Mouse (Mus musculus) left cerebral cortex, postnatal 36 days (tissue): ENCODE data around the gene Hist1h4a. TPM values are rescaled to one million over a fixed set of nuclear protein-coding genes. Genes with fewer than 3 reads are reported as not detected.
"Not testable (repeated sequence)": the region's sequence is repeated elsewhere in the genome, so short reads cannot be mapped to it uniquely, and the experiment has no call there.

Source experiments
- DNase-seq, 2 experiments: peaks; one replicate each; pipeline ENCODE4 v3.0.0; 2021 to 2022; ENCODE audit warnings: low spot score in 2 of 2, mixed read lengths in 1 of 2
- intact Hi-C: fragments of 180-260 bp; cut with DNase I; formaldehyde crosslinking; loops from one replicate; pipeline ENCODE4 v1.15.1; 2025
- total RNA-seq, 2 experiments: library from RNA; stranded (reverse); gene quantifications; 2 replicates each; pipeline ENCODE4 v1.2.3; 2021

The Hist1h4a gene
- total RNA-seq, 2 experiments from 2014 or later, result 62.2 to 71.7 TPM

DNA sequence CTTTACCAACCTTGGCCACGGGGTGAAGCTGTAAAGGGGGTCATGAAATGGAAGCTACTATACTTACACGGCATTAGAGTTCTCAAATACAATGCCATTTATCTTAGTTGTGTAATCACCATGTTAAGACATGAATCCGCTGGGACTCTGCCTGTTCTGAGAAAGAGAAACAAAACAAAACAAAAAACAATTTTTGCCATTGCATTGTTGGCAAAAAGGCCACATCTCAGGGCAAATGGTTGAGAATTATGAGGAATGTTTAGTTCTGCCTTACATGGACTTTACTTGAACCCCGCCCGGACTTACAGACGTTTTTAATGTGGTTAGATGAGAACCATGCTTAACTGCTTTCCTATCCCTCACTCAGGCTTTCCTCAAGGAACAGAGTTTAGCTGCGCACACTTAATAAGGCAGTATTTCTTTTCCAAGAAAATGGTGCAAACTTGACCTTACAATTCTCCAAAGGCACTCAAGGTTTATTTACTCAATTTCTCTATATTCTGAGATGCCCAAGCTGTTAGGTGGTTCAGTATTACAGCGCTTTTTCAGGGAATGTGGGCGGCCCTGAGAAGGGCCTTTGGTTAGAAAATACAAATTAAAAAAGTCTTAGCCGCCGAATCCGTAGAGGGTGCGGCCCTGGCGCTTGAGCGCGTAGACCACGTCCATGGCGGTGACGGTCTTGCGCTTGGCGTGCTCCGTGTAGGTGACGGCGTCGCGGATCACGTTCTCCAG is 624 bp downstream of the Hist1h4a start:
- intact Hi-C loops, result no loop called here
- DNase-seq, result no peak

DNA sequence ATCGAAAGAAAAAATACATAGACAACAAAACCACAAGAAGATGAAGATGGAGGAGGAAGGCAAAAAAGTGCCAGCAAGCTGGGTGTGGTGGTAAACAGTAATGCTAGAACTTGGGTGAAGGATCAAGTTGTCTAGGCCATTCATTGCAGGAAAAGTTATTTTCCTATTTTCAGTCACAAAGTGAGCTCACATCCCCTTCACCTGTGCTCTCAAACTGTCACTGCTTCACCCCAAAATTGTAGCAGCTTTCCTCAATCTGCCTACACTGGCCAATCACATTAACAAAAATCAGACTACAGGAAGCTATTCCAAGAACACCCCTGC is 1.2 kb downstream of the Hist1h4a start:
- intact Hi-C loops, result loop anchor here (5.0 kb wide), 1 partner anchor 1723 kb away; the partner anchor contains the start of genes Hist1h2ah and Hist1h2bk
- DNase-seq, result no peak

DNA sequence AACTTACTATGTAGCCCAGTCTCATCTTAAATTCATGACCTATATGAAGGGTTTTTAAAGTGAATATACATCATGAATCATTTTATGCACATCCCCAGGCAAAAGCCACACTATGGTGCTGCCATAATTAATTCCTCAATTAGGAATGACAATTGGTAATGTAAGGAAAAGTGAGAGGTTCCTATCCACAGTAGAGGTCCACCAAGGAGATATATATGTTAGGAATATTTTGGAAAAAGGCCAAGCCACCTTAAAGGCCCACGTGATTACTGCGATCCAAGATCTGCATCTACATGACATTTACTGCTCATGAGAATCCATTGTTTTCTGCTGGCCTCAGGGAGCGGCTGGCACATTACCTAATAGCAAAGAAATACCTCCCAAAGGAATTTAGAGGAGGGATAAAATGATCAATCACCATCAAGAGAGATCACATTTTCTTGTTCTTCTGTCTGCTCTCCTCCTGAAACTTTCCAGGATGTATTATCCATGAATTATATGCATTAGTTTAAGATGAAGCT is 1.7 kb downstream of the Hist1h4a start:
- no peak for DNase-seq
- intact Hi-C loops, result loop anchor here (5.0 kb wide), 1 partner anchor 1722 kb away; the partner anchor contains the start of genes Hist1h2ah and Hist1h2bk

DNA sequence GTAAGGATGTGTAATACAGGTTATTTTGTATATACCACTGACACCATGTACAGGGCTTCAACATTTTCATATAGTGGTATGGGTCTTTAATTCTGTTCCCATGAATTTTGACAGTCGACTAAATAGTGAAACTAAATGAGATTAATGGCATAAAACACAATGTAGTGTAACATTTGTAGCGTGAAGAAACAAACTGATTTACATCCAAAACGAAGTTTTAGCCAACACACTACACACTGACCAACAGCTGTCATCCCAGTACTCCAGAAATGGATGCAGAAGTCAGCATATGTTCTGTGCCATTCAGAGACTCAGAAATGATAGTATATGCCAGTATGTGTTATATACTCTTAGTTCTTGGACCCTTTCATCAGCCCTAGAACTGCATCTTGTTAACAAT is 3.1 kb downstream of the Hist1h4a start:
- DNase-seq, result no peak

DNA sequence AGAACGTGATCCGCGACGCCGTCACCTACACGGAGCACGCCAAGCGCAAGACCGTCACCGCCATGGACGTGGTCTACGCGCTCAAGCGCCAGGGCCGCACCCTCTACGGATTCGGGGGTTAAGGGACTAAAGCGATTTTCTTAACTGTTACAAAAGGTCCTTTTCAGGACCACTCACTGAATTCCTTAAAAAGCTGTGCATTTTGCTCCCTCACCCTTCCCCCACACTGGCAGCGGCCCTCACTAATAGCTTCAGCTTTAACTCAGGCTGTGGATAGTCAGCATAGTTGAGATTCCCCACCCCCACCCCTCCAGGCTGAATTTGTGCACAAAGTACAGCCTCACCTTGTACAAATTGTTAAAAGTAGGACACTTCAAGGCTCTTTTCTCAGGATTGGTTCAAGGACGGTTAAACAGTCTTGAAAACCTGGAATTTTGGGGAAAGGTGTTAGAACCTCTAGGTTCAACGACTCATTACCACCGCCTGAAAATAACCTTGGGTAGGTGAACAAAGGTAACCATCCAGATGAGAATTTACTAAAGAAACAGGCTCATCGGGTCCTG is 3.7 kb downstream of the Hist1h4a start:
- intact Hi-C loops, result loop anchor here (5.0 kb wide), 1 partner anchor 1720 kb away; the partner anchor contains the start of genes Hist1h2ah and Hist1h2bk
- no peak for DNase-seq

More for the DNA sequence above, 3.1 kb downstream of the Hist1h4a start:
- intact Hi-C loops, result loop anchor here (5.0 kb wide), 1 partner anchor 1721 kb away; the partner anchor contains the start of genes Hist1h2ah and Hist1h2bk

DNA sequence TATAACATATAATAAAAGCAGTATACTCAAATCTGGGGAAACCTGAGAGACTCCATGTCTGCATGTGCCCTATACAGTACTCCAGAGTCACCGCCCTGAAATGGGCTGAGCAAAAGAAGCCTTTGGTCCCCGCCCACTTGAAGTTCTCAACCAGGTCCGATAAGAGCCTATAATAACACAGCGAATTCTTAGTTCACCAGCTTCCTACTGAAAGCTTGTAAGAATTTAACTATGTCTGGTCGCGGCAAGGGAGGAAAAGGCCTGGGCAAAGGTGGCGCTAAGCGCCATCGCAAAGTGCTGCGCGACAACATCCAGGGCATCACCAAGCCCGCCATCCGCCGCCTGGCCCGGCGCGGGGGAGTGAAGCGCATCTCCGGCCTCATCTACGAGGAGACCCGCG is 4.2 kb downstream of the Hist1h4a start, which contains the start of gene Hist1h4b:
Hist1h4b (plus strand) TSS at position 224 of the 400 bp plus-strand sequence.
- intact Hi-C loops, result loop anchor here (5.0 kb wide), 1 partner anchor 1719 kb away; the partner anchor contains the start of genes Hist1h2ah and Hist1h2bk
- peak; percentile 84 to 86 for DNase-seq

DNA sequence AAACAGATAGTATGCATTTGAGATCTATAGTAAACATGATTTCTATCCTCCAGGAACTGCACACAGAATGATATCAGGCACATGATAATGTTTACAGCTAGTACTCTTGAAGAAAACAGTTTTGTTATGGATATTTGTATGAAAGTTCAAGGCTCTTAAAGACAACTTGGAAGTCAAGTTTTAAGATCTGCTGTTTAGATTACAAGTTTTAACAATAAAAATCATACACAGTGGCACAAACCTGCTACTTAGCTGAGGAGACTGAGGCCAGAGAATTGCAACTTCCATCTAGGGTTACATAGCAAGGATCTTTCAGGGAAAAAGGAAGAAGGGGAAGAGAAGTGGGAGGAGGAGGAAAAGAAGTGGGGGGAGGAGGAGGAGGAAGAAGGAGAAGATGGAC is 6.0 kb downstream of the Hist1h4a start:
- DNase-seq, result no peak
- intact Hi-C loops, result loop anchor here (5.0 kb wide), 1 partner anchor 1718 kb away; the partner anchor contains the start of genes Hist1h2ah and Hist1h2bk

DNA sequence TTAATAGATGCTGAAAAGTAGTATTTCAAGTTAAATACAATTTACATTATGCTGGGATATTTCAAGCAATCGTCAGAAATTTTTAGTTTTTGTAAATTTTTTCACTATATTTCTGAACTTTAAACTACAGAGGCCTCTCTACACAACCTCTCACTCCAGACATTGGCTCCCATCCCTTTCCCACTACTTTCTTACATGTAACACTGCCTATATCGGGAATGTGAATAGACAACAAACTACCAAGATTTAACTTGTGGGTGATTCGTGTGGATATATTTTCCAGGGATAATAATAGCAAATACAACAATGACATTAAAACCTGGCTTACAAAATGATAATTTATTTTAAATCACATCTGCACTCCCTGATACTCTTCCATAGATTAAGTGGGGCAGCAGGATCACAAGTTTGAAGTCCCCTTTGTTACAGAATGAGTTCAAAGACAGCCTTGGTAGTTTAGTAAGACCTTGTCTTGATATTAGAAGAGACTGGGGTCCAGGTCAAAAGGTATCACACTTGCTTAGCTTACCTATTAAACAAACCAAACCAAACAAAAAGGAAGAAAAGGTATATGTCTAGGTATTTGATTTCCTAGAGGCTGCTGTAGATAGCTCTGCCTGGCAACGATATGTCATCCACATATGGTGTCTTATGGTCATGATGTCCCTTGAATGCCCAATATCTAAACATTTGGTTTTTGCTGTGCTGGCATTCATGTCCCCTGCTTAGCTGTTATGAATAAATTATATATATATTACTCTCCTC is 7.5 kb downstream of the Hist1h4a start:
- no peak for DNase-seq
- intact Hi-C loops, result no loop called here

DNA sequence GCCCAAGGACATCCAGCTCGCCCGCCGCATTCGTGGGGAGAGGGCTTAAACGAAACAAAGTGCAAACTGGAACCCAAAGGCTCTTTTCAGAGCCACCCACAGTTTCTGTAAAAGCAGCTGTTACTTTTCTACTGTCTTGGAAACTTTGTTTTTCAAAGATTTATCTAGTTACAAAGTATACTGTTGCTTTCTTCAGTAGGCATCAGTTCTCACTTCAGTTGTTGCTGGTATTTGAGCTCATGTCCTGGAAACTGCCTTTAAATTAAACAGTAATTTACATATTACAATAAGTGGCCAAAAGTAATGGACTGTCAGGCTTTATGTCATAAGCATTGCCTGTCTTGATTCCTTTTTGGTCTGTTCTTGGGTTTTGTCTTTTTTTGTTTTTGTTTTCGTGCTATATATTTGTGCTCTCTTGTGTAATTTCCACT is 8.3 kb downstream of the Hist1h4a start:
- intact Hi-C loops, result no loop called here
- DNase-seq, result no peak

DNA sequence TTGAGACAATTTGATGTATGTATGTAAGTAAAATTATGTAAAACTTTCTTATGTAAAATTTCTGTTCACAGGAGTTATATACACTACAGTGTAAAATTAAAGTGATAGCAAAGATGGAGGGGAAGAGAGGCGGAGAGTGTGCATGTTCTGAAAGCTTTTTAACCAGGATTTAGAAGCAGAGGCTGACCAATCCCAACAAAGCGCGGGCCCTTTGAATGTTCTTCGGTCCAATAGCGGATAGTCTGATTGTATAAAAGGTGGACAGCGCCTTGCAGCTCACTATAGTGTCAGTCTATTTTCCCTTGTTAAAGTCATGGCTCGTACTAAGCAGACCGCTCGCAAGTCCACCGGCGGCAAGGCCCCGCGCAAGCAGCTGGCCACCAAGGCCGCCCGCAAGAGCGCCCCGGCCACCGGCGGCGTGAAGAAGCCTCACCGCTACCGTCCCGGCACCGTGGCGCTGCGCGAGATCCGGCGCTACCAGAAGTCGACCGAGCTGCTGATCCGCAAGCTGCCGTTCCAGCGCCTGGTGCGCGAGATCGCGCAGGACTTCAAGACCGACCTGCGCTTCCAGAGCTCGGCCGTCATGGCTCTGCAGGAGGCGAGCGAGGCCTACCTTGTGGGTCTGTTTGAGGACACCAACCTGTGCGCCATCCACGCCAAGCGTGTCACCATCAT is 8.8 kb downstream of the Hist1h4a start, which contains the start of gene Hist1h3b:
Hist1h3b (plus strand) TSS at position 201 of the 675 bp plus-strand sequence.
- intact Hi-C loops, result not testable (repeated sequence)
- DNase-seq, result peak; percentile 88 to 92

DNA sequence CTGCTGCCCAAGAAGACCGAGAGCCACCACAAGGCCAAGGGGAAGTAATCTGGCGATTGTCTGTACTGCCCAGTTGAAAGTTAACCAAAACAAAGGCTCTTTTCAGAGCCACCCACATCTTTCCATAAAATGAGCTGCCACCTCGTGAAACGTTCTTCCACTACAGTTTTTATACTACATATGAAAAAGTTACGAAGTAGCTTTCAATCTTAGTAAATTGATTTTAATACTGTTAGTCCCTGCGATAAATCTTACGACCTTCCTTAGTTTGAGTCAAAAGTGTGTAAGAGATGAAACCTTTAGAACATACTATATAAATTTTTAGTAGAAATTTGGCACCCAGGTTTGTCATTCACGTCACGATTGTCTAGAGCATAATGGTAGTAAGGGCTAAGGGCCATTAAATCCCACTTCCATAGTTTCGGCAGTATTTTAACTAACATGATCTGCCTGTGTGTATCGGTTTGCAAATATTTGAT is 9.5 kb downstream of the Hist1h4a start:
- intact Hi-C loops, result no loop called here

DNA sequence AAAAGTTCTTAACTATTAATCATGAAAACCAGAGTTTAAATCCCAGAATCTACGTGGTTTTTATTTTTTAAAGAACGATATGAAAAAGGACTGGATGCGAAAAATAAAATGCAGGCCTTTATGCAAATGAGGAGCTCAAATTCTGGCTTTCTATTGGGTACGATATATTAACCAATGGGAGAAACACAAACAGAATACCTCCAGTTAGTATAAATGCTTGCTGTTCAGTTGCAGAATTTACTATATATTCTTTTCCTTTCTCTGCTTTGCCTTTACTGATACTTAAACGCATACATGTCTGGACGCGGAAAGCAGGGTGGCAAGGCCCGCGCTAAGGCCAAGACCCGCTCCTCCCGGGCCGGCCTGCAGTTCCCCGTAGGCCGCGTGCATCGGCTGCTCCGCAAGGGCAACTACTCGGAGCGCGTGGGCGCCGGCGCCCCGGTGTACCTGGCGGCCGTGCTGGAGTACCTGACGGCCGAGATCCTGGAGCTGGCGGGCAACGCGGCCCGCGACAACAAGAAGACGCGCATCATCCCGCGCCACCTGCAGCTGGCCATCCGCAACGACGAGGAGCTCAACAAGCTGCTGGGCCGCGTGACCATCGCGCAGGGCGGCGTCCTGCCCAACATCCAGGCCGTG is 10.1 kb downstream of the Hist1h4a start, which contains the start of gene Hist1h2ab:
Hist1h2ab (plus strand) TSS at position 288 of the 639 bp plus-strand sequence.
- intact Hi-C loops, result not testable (repeated sequence)

More for the DNA sequence above, 9.5 kb downstream of the Hist1h4a start:
- DNase-seq, result no peak

DNA sequence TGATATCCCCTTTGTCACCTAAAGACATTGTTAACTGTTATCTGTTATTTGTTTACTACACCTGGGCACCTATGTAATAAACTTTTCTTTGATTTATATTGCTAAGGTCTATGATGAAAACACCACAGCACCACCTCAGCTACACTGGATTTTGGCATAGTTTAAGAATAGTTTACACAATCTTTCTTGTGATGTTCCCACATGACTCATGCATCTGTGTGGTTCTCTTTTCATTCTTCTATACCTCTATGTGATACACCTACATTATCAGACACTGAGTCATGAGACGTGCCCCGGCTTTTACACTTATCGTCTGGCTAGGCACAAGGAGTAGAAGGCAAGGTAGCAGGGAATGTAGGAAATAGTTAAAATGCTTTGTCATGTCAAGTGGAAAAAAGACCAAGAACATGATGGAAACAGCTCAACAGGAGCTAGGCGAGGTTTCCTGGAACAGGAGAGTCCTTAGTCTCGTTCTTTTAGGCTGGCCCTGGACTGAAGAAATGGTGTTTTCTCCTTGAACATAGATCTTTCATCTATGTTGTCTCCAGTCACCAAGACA is 11.4 kb downstream of the Hist1h4a start:
- intact Hi-C loops, result loop anchor here (5.0 kb wide), 1 partner anchor 1707 kb away; the partner anchor contains the start of genes Hist1h2ag, Hist1h2bj and Hist1h4i
- no peak for DNase-seq

More for the DNA sequence above, 10.1 kb downstream of the Hist1h4a start, which contains the start of gene Hist1h2ab:
- peak; percentile 59 to 68 for DNase-seq

DNA sequence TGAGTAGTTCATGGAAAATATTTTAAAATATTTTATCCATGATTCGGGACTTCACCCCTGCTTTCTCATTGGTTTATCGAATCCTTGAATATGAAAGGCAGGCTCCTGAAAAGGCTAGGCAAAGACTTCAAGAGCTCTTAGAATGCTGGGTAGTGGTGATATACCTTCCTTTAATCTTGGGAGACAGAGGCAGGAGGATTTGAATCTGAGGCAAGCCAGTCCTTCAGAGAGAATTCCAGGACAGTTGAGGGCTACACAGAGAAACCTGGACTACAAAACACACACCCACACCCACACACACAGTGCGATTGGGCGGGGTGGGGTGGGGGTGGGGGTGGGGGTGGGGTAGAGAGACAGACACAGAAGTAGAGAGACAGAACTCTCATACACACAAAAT is 13.1 kb downstream of the Hist1h4a start:
- intact Hi-C loops, result loop anchor here (5.0 kb wide), 1 partner anchor 1706 kb away; the partner anchor contains the start of genes Hist1h2ag, Hist1h2bj and Hist1h4i
- DNase-seq, result no peak

DNA sequence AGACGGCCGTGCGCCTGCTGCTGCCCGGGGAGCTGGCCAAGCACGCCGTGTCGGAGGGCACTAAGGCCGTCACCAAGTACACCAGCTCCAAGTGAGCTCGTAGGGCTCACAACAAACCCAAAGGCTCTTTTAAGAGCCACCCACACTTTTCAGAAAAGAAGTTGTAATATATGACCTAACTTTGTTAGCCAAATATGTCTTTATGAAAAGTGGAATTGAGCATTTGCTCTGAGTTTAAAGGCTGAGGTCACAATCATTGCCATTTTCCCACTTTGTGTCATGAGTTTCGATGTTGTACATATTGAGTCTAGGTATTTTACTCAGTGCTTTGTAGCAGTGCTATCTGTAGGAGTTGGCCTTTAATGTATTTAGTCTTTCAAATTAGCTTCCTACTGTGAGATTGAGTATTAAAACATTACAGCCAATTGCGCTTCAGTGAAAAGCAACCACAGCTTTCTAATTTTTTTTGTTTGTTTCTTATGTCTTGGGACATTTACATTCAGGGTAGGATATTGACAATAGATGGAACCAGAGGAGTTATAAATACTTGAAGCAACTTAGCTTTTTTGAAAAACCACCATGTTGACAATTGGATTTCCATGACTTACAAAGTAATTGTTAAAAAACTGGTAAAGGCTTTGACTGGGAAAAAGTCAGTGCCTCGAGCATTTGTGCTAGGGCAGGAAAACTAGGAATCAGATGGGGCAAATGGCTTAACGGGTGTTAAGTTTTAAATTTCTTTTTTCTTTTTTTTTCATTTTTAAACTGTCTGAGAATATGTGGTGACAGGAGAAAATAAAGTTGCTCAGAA is 13.7 kb downstream of the Hist1h4a start:
- DNase-seq, result no peak
- intact Hi-C loops, result loop anchor here (5.0 kb wide), 1 partner anchor 1705 kb away; the partner anchor contains the start of genes Hist1h2ag, Hist1h2bj and Hist1h4i

DNA sequence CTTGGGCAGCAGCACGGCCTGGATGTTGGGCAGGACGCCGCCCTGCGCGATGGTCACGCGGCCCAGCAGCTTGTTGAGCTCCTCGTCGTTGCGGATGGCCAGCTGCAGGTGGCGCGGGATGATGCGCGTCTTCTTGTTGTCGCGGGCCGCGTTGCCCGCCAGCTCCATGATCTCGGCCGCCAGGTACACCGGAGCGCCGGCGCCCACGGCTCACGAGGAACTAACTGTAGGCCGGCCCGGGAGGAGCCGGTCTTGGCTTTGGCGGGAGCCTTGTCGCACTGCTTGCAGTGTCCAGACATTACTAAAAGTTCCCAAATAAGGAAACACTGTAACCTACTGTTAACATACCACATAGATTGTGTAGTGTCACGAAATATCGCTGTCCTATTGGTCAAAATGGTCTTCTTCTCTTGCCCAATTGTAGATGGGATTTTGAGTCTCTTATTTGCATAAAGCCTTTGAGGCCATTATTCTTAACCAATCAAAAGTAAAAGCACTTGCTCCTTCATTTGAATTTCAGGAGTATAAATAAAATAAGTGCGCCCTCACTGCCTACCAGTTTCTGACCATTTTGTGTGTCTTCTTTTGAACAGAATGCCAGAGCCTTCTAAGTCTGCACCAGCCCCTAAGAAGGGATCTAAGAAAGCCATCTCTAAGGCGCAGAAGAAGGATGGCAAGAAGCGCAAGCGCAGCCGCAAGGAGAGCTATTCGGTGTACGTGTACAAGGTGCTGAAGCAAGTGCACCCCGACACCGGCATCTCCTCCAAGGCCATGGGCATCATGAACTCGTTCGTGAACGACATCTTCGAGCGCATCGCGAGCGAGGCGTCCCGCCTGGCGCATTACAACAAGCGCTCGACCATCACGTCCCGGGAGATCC is 14.6 kb downstream of the Hist1h4a start, which contains the start of gene Hist1h2bb:
Hist1h2bb (plus strand) TSS at position 534 of the 880 bp plus-strand sequence.
- DNase-seq, result peak; percentile 82 to 83
- intact Hi-C loops, result loop anchor here (5.0 kb wide), 1 partner anchor 1704 kb away; the partner anchor contains the start of genes Hist1h2ag, Hist1h2bj and Hist1h4i
